Mouse (Mus musculus) cerebellum, adult (tissue): Measurements from ENCODE around the gene Pomt1.

ENCODE experiments used
- ATAC-seq: cut with Nextera tagmentation; 2 replicates; pipeline ENCODE4 v1.9.2; 2017; ENCODE audit warnings: mild to moderate bottlenecking, moderate library complexity, mixed read lengths; ENCODE audit not compliant: insufficient number of reproducible peaks, low FRiP score, low TSS enrichment

Pomt1 gene

GRCm38 (mm10) chr2:32220021-32220420 is 16.4 kb upstream of the Pomt1 start:
- ATAC-seq: no peak

GRCm38 (mm10) chr2:32220969-32221368 is 15.4 kb upstream of the Pomt1 start:
- ATAC-seq: no peak

- no peak for ATAC-seq
Observed at GRCm38 (mm10) chr2:32221577-32221976, 14.8 kb upstream of the Pomt1 start.

GRCm38 (mm10) chr2:32222057-32222456 is 14.3 kb upstream of the Pomt1 start:
- no peak for ATAC-seq

- no peak for ATAC-seq
Observed at GRCm38 (mm10) chr2:32235433-32235832, 957 bp upstream of the Pomt1 start.

GRCm38 (mm10) chr2:32236760-32237487 is 534 bp downstream of the Pomt1 start:
- ATAC-seq: peak; percentile 62; the same call in 1 of the 2 replicates

GRCm38 (mm10) chr2:32237571-32237970 is 1.2 kb downstream of the Pomt1 start:
- ATAC-seq: no peak

GRCm38 (mm10) chr2:32238708-32239435 is 2.5 kb downstream of the Pomt1 start:
- ATAC-seq: no peak

- no peak for ATAC-seq
Observed at GRCm38 (mm10) chr2:32240591-32240990, 4.2 kb downstream of the Pomt1 start.

- no peak for ATAC-seq
Observed at GRCm38 (mm10) chr2:32242986-32243385, 6.6 kb downstream of the Pomt1 start.

- no peak for ATAC-seq
Observed at GRCm38 (mm10) chr2:32246741-32247140, 10.4 kb downstream of the Pomt1 start.

GRCm38 (mm10) chr2:32248377-32249361 is 12.3 kb downstream of the Pomt1 start:
- ATAC-seq: no peak

GRCm38 (mm10) chr2:32251791-32252527 is 15.6 kb downstream of the Pomt1 start:
- no peak for ATAC-seq

GRCm38 (mm10) chr2:32252658-32253057 is 16.3 kb downstream of the Pomt1 start:
- no peak for ATAC-seq

- no peak for ATAC-seq
Observed at GRCm38 (mm10) chr2:32253352-32253751, 17.0 kb downstream of the Pomt1 start.

GRCm38 (mm10) chr2:32254563-32254962 is 18.2 kb downstream of the Pomt1 start:
- ATAC-seq: no peak

- no peak for ATAC-seq
Observed at GRCm38 (mm10) chr2:32256273-32256672, 19.9 kb downstream of the Pomt1 start.

GRCm38 (mm10) chr2:32258887-32259533 is 22.6 kb downstream of the Pomt1 start:
- no peak for ATAC-seq

GRCm38 (mm10) chr2:32259657-32260417 is 23.4 kb downstream of the Pomt1 start, which contains the start of gene Uck1:
Gene Uck1, minus strand, starts transcription at chr2:32260159.
- peak; percentile 93 for ATAC-seq
